Mouse (Mus musculus): ENCODE data around the gene Cd101. TPM values are rescaled to one million over a fixed set of nuclear protein-coding genes. Genes with fewer than 3 reads are reported as not detected.

Gene Cd101
- polyA plus RNA-seq, 1 experiment from 2014 or later: 0.05 TPM

DNA sequence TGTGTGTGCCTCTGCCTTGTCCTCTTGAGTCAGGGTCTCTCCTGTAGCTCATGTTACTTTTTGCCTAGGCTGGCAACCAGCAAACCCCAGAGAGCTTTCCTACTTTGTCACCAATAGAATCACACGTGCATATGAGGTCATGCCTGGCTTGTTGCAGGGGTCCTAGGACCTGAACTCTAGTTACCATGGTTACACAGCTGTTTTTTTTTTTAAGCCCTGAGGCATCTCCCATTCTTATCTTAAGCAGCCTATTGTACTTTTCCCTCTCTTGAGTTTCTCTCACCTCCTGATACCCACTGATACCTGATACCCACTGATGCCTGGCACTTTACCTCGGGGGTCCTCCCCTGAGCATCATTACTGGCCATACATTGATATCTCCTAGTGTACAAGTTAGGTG, 29.6 kb downstream of the Cd101 start:
- H3K27ac ChIP-seq: no peak overlapping the region
- no peaks in the 10 kb centered on the region for H3K9me3 ChIP-seq (ENCODE audit: control insufficient read depth, low read length)
- H3K9ac ChIP-seq: no peak overlapping the region
- WGBS: 32% methylated on average over 2 of the region's 2 CpGs
- H3K4me1 ChIP-seq (replicated peaks; ENCODE audit: control insufficient read depth, insufficient read depth, low read length): peaks cover 3% of the 10 kb centered on the region; the same call in 1 of the 2 replicates
- no peaks in the 10 kb centered on the region for H3K36me3 ChIP-seq (replicated peaks; ENCODE audit: control insufficient read depth, insufficient read depth)
- H3K4me2 ChIP-seq (replicated peaks): no peak overlapping the region
- H3K4me3 ChIP-seq (replicated peaks; ENCODE audit: low read length): no peak overlapping the region
- H3K27me3 ChIP-seq (ENCODE audit: control insufficient read depth, insufficient read depth, low read length): no peaks in the 10 kb centered on the region
- DNase-seq (ENCODE audit: low spot score) (no peak), ATAC-seq (ENCODE audit: low FRiP score) (no peak)

GRCm38 (mm10) chr3:100998904-100999340, 30.4 kb downstream of the Cd101 start:
- Histone ChIP-seq H3K4me2 (replicated peaks) (no peak overlapping the region), H3K36me3 (replicated peaks; ENCODE audit: control insufficient read depth, insufficient read depth) (no peaks in the 10 kb centered on the region), H3K4me1 (replicated peaks; ENCODE audit: control insufficient read depth, insufficient read depth, low read length) (peaks cover 3% of the 10 kb centered on the region; the same call in 1 of the 2 replicates), H3K27me3 (ENCODE audit: control insufficient read depth, insufficient read depth, low read length) (no peaks in the 10 kb centered on the region), H3K27ac (no peak overlapping the region), H3K9ac (no peak overlapping the region), H3K9me3 (ENCODE audit: control insufficient read depth, low read length) (no peaks in the 10 kb centered on the region), H3K4me3 (replicated peaks; ENCODE audit: low read length) (no peak overlapping the region)
- ATAC-seq (ENCODE audit: low FRiP score): peak; percentile 68; the same call in 1 of the 2 replicates
- WGBS: 19% methylated on average over 6 of the region's 6 CpGs
- peak; percentile 77 for DNase-seq (ENCODE audit: low spot score)

DNA sequence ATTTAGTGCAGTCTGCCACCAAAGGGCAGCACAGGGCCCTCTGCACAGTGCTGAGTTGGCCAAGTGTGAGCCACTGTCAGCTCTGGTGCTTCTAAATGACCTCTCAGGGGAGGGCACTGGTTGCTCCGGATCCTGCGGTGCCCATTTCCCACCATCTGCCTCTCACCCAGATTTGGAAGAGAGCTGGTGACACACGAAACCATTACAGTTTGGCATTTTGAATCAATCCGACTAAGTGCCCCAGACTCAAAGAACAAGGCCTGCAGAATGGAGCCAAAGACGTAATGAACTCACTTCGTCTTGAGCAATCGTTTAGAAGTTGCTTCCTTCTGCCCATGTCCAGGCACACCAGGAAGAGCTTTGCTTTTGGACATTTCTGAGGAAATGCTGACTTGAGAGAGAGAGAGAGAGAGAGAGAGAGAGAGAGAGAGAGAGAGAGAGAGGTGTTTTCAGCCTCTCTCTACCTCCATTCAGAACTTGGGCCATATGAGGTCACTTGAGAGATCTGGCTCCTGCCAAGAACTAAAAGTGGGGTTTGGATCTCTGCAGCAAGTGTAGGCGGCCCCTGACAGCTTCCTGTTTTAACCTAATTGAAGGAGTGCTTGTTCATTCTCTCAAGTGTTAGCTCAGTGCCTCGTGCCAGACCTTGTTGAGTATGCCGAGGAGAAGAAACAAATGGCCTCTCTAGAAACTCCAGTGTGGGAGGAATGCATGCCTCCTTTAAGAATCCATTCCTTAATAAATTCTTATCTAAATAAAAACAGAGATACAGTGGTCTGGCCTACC, 31.4 kb downstream of the Cd101 start:
- Histone ChIP-seq H3K9me3 (ENCODE audit: control insufficient read depth, low read length) (no peaks in the 10 kb centered on the region), H3K4me1 (replicated peaks; ENCODE audit: control insufficient read depth, insufficient read depth, low read length) (peaks cover 3% of the 10 kb centered on the region; the same call in 1 of the 2 replicates), H3K4me2 (replicated peaks) (no peak overlapping the region), H3K4me3 (replicated peaks; ENCODE audit: low read length) (no peak overlapping the region), H3K27ac (no peak overlapping the region), H3K27me3 (ENCODE audit: control insufficient read depth, insufficient read depth, low read length) (no peaks in the 10 kb centered on the region), H3K9ac (no peak overlapping the region), H3K36me3 (replicated peaks; ENCODE audit: control insufficient read depth, insufficient read depth) (no peaks in the 10 kb centered on the region)
- ATAC-seq (ENCODE audit: low FRiP score): no peak
- 88% methylated on average over 10 of the region's 10 CpGs for WGBS
- DNase-seq (ENCODE audit: low spot score): no peak

DNA sequence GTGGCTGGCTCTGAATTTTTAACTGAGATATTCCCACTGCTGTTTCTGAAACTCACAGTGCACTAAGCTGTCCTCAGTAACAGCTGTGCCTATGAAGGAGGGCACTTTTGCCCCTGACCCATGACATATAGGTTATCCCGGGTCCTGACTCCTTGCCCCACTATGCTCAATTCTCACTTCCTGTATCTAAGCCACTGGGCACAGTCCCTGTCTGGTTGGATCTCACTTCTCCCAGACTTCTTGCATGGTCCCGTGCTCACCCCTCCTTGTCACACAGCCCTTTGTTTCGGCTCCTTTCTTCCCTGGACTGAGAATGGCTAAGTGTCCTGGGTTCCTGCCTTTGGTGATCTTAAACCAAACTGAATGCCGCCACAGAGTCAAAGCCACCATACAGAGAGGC, 35.1 kb downstream of the Cd101 start:
- Histone ChIP-seq H3K4me3 (replicated peaks; ENCODE audit: low read length) (no peak overlapping the region), H3K4me1 (replicated peaks; ENCODE audit: control insufficient read depth, insufficient read depth, low read length) (peaks cover 3% of the 10 kb centered on the region; the same call in 1 of the 2 replicates), H3K4me2 (replicated peaks) (no peak overlapping the region), H3K27ac (no peak overlapping the region), H3K27me3 (ENCODE audit: control insufficient read depth, insufficient read depth, low read length) (no peaks in the 10 kb centered on the region), H3K36me3 (replicated peaks; ENCODE audit: control insufficient read depth, insufficient read depth) (no peaks in the 10 kb centered on the region), H3K9me3 (ENCODE audit: control insufficient read depth, low read length) (no peaks in the 10 kb centered on the region), H3K9ac (no peak overlapping the region)
- no peak for ATAC-seq (ENCODE audit: low FRiP score)
- WGBS: 67% methylated on average over 4 of the region's 4 CpGs
- DNase-seq (ENCODE audit: low spot score): no peak

DNA sequence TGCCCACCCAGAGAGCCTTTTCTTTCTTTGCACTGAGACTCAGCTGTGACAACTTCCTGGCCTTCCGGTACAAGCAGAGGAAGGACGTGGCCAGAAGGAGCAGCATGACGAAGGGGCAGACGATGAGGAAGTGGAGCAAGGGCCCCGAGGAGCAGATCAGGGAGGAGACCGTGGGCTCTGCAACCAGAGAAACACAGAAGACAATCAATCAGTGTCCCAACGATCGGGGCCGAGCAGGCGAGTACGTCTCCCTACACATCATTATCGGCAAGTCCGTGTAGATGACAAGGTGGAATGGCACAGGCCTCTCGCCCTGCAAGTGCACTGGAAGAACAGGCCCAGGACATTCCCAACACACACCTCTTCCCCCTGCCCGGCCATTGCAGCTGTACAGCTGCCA, 35.6 kb downstream of the Cd101 start:
- H3K9me3 ChIP-seq (ENCODE audit: control insufficient read depth, low read length): no peaks in the 10 kb centered on the region
- no peak overlapping the region for H3K4me3 ChIP-seq (replicated peaks; ENCODE audit: low read length)
- no peak for DNase-seq (ENCODE audit: low spot score)
- H3K9ac ChIP-seq: no peak overlapping the region
- no peak for ATAC-seq (ENCODE audit: low FRiP score)
- no peak overlapping the region for H3K4me2 ChIP-seq (replicated peaks)
- H3K4me1 ChIP-seq (replicated peaks; ENCODE audit: control insufficient read depth, insufficient read depth, low read length): peaks cover 3% of the 10 kb centered on the region; the same call in 1 of the 2 replicates
- no peaks in the 10 kb centered on the region for H3K36me3 ChIP-seq (replicated peaks; ENCODE audit: control insufficient read depth, insufficient read depth)
- 66% methylated on average over 15 of the region's 15 CpGs for WGBS
- H3K27ac ChIP-seq: no peak overlapping the region
- H3K27me3 ChIP-seq (ENCODE audit: control insufficient read depth, insufficient read depth, low read length): no peaks in the 10 kb centered on the region

- Histone ChIP-seq H3K4me2 (replicated peaks) (no peak overlapping the region), H3K4me1 (replicated peaks; ENCODE audit: control insufficient read depth, insufficient read depth, low read length) (peaks cover 3% of the 10 kb centered on the region; the same call in 1 of the 2 replicates), H3K9me3 (ENCODE audit: control insufficient read depth, low read length) (no peaks in the 10 kb centered on the region), H3K36me3 (replicated peaks; ENCODE audit: control insufficient read depth, insufficient read depth) (no peaks in the 10 kb centered on the region), H3K27me3 (ENCODE audit: control insufficient read depth, insufficient read depth, low read length) (no peaks in the 10 kb centered on the region), H3K27ac (no peak overlapping the region), H3K9ac (no peak overlapping the region), H3K4me3 (replicated peaks; ENCODE audit: low read length) (no peak overlapping the region)
- 71% methylated on average over 7 of the region's 7 CpGs for WGBS
- ATAC-seq (ENCODE audit: low FRiP score) (no peak), DNase-seq (ENCODE audit: low spot score) (no peak)
Measured at GRCm38 (mm10) chr3:100993158-100993557, 36.2 kb downstream of the Cd101 start.

DNA sequence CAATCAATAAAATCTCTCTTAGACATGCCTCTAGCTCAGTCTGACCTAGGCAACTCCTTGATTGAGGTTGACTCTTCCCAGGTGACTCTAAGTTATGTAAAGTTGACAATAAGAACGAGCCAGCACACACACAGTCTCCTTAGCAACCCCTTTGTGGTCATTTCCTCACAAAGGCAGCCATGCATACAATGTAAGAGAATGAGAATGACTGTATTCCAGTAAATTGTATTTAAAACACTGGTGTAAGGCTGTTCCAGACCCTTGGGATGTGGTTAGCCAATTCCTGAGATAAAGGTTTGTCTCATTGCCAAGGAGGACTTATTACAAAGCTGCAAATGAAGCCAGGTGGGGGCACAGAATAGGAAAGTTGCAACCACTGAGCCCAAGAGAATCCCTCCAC, 39.1 kb downstream of the Cd101 start:
- ATAC-seq (ENCODE audit: low FRiP score): no peak
- Histone ChIP-seq H3K4me2 (replicated peaks) (no peak overlapping the region), H3K9me3 (ENCODE audit: control insufficient read depth, low read length) (no peaks in the 10 kb centered on the region), H3K36me3 (replicated peaks; ENCODE audit: control insufficient read depth, insufficient read depth) (no peaks in the 10 kb centered on the region), H3K27ac (no peak overlapping the region), H3K4me1 (replicated peaks; ENCODE audit: control insufficient read depth, insufficient read depth, low read length) (no peaks in the 10 kb centered on the region; the same call in 1 of the 2 replicates), H3K27me3 (ENCODE audit: control insufficient read depth, insufficient read depth, low read length) (no peaks in the 10 kb centered on the region), H3K4me3 (replicated peaks; ENCODE audit: low read length) (no peak overlapping the region), H3K9ac (no peak overlapping the region)
- no peak for DNase-seq (ENCODE audit: low spot score)
- WGBS: 22% methylated on average over 1 of the region's 1 CpGs

GRCm38 (mm10) chr3:100989417-100989816, 39.9 kb downstream of the Cd101 start:
- H3K9me3 ChIP-seq (ENCODE audit: control insufficient read depth, low read length): no peaks in the 10 kb centered on the region
- H3K9ac ChIP-seq: no peak overlapping the region
- no peak overlapping the region for H3K4me2 ChIP-seq (replicated peaks)
- no peaks in the 10 kb centered on the region for H3K36me3 ChIP-seq (replicated peaks; ENCODE audit: control insufficient read depth, insufficient read depth)
- no peaks in the 10 kb centered on the region; the same call in 1 of the 2 replicates for H3K4me1 ChIP-seq (replicated peaks; ENCODE audit: control insufficient read depth, insufficient read depth, low read length)
- 28% methylated on average over 12 of the region's 12 CpGs for WGBS
- H3K27ac ChIP-seq: no peak overlapping the region
- no peak for DNase-seq (ENCODE audit: low spot score)
- no peak for ATAC-seq (ENCODE audit: low FRiP score)
- no peak overlapping the region for H3K4me3 ChIP-seq (replicated peaks; ENCODE audit: low read length)
- H3K27me3 ChIP-seq (ENCODE audit: control insufficient read depth, insufficient read depth, low read length): no peaks in the 10 kb centered on the region

GRCm38 (mm10) chr3:100979290-100979689, 50.1 kb downstream of the Cd101 start:
- H3K4me2 ChIP-seq (replicated peaks): no peak overlapping the region
- no peaks in the 10 kb centered on the region for H3K27me3 ChIP-seq (ENCODE audit: control insufficient read depth, insufficient read depth, low read length)
- H3K9ac ChIP-seq: no peak overlapping the region
- no peaks in the 10 kb centered on the region for H3K9me3 ChIP-seq (ENCODE audit: control insufficient read depth, low read length)
- H3K27ac ChIP-seq: no peak overlapping the region
- no peak overlapping the region for H3K4me3 ChIP-seq (replicated peaks; ENCODE audit: low read length)
- DNase-seq (ENCODE audit: low spot score): no peak
- 84% methylated on average over 8 of the region's 8 CpGs for WGBS
- no peaks in the 10 kb centered on the region for H3K36me3 ChIP-seq (replicated peaks; ENCODE audit: control insufficient read depth, insufficient read depth)
- ATAC-seq (ENCODE audit: low FRiP score): no peak
- no peaks in the 10 kb centered on the region for H3K4me1 ChIP-seq (replicated peaks; ENCODE audit: control insufficient read depth, insufficient read depth, low read length)
